Mouse (Mus musculus) kidney, adult 10 weeks (tissue): Measurements from ENCODE around the gene Pla2g2f. TPM values are rescaled to one million over a fixed set of nuclear protein-coding genes. Genes with fewer than 3 reads are reported as not detected.

Experiments
- polyA plus RNA-seq: library from polyadenylated mRNA; stranded (reverse); fragments of 350-450 nt; fragmentation: Illumina TruSeq; extraction: RNeasy Lipid Tissue Mini Kit (QIAGEN cat#74804); gene quantifications from one replicate; pipeline ENCODE4 v1.2.3, GENCODE M21; 2014; ENCODE audit warnings: low read depth, low replicate concordance

Pla2g2f gene
- not detected for polyA plus RNA-seq

DNA sequence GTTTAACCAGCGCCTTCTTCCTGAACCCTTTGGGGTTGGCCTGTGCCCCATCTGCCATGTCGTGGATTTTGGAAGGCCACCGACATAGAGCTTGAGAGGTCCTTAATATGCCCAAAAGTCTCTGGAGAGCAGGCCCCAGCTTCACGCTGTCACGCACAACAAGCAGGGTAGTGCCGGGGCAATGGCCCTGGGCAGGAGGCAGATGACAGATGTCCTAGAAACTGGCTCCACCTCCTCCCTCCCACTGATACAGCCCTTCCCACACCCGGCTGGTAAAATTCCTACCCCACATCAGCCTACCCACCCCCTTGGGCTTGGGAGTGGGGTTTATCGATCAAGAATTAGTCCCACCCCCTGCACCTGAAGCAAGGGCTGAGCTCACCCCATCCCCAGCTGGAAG is at the start of gene Pla2g2f:
Gene Pla2g2f (minus strand): TSS at position 211 of the 400 bp plus-strand sequence.

DNA sequence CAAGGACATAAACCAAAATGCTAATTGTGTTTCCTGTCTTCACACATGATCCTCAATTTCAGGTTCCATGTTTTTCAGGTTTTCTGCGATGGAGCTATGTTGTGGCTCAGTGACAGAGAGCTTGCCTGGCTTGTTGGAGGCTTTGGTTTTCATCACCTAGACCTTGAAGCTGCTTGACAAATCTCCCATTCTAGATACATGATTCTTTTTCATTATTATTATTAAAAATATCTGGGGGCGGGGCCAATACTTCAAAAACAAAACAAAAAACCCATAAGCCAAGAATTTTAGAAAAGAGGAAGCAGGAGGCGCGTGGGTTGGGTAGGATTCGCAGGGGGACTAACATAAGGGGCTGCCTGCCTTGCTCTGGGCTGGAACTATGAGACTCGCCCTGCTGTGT is 18.0 kb upstream of the Pla2g2f start, which contains the start of gene Pla2g2d:
Gene Pla2g2d (plus strand): TSS at position 301 of the 400 bp plus-strand sequence.

DNA sequence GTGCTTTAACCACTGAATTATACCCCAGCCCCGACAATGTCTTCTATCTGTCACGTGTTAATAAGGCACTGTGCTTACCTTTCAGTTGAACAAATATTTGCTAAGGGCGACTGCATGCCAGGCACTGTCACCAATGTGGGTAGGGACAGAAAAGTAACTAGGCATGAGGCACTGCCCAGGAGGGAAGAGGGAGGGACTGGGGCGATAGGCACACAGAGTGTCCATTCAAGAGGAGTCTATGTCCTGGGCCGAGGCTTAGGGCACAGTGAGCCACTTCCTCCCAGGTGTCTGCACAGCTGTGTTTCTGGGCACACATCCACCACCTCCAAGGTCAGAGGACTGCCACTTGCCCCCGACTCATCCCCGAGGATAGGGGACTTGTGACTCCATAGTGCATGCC is 20.4 kb downstream of the Pla2g2f start, which contains the start of gene Ubxn10:
Gene Ubxn10 (minus strand): TSS at position 137 of the 400 bp plus-strand sequence.

DNA sequence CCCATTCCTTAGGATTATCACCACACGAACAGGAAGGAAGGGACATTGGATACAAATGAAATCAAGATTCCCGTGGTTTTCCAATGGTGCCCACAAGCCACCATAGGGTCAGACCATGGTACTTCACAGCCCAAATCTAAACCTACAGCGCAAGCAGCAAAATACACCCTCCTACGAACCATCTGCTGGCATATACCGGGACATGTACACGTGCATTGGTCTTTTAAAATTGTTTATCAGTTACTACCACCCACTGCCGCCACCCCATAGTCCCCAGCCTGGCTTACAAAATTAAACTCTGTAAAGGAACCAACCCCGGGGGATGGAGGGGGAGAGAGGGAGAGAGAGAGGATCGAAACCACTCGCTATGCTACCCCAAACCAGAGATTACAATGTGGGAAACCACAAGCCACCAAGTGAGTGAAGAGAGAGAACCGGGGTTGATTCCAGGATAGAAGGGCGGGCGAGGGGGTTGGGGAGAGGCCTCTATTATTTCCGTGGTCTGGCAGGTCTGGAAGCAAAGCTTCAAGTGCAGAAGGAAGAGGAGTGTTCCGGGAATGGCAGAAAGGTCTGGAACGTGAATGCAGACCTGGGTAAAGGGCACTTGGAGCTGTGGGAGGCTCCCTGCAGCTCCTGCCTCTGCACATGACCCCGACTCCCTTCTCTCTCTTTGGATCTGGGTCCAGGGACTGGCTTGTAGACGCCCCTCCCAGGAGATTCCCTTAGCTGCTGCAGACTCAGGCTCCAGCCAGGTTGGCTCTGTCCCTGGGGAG is 32.9 kb downstream of the Pla2g2f start, which contains the start of gene Pla2g2c:
Gene Pla2g2c (plus strand): TSS at position 439 of the 773 bp plus-strand sequence.

Other genes starting within 250 kb of the Pla2g2f start
- not detected for gene Vwa5b1, start 121.7 kb downstream of the Pla2g2f start, polyA plus RNA-seq
- gene Pla2g2c, start 32.8 kb downstream of the Pla2g2f start, polyA plus RNA-seq, result not detected
- gene Ubxn10, start 20.5 kb downstream of the Pla2g2f start, polyA plus RNA-seq, result 0.53 TPM
- gene Pla2g2d, start 18.1 kb upstream of the Pla2g2f start, polyA plus RNA-seq, result not detected
- gene Pla2g5, start 105.9 kb upstream of the Pla2g2f start, polyA plus RNA-seq, result 8.8 TPM
- gene Gm13030, start 116.3 kb upstream of the Pla2g2f start, polyA plus RNA-seq, result not detected
- not detected for gene Pla2g2e, start 120.3 kb upstream of the Pla2g2f start, polyA plus RNA-seq
- gene Otud3, start 156.3 kb upstream of the Pla2g2f start, polyA plus RNA-seq, result 2.3 TPM
- 2.2 TPM for gene Rnf186, start 209.5 kb upstream of the Pla2g2f start, polyA plus RNA-seq
- 3.3 TPM for gene Tmco4, start 215.3 kb upstream of the Pla2g2f start, polyA plus RNA-seq